Mouse (Mus musculus): ENCODE results near the gene St3gal3.

The St3gal3 gene

DNA sequence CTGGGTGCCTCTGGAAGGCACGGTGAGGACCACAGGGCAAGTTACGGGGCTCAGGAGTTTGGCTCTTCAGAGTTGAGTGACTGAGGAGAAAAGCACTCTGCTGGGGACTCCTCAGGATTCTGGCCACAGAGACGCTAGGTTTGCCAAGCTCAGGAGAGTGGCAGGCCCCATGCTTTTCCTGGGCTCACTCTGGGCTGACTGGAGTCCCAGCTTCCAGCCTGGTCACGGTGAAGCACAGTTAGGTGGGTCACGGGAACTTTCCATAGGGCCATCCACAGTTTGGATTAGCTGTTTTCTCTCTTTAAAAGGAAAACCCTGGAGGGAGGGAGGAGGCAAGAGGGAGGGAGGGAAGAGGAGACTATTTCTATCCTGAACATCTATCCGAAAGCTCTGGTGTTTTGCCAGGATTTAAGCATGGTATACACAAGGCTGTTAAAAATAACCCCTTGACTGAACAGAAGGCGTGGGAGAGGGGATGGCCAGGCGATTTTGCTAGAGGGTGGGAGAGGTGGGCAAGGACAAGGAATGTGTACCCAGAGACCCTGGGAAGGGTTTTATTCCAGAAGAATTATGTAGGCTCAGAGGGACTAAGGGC lies 149.6 kb downstream of the St3gal3 start:
- no peak for DNase-seq (ENCODE audit: low spot score)

DNA sequence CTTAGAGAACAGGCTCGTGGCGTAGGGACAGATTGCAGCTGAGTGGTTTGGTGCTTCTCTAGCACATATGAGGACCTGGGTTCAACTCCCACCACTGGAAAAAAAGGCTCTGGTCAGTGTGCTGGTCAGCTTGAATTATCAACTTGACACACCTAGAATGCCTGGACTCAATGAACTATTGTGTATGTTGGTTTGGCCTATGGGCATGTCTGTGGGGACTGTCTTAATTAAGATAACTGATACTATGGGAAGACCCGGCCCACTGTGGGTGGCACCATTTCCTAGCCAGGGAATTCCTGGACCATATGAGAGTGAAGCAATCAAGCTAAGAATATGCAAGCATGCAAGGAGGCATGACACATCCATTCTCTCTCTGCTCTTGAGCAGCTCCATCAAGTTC lies 150.5 kb downstream of the St3gal3 start:
- no peak for DNase-seq (ENCODE audit: low spot score)

DNA sequence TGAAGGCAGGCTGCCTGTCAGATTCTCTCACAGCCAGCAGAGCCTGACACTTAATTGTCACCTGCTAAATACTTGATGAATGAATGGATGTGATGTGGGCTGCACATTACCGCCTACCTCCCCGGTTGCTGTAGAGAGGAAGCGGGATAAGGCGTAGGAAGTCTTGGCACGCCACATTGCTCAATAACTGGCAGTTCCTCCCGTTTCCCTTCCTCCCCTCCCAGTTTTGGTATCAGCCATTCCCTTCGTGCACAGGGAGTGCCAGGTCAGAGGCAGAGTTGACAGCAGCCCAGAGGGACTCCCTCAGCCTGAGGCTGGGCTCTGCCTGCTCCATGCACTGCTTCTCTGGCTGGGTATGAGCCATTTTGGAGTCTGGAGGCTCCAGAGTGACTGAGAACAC lies 152.0 kb downstream of the St3gal3 start:
- DNase-seq (ENCODE audit: low spot score), result no peak

DNA sequence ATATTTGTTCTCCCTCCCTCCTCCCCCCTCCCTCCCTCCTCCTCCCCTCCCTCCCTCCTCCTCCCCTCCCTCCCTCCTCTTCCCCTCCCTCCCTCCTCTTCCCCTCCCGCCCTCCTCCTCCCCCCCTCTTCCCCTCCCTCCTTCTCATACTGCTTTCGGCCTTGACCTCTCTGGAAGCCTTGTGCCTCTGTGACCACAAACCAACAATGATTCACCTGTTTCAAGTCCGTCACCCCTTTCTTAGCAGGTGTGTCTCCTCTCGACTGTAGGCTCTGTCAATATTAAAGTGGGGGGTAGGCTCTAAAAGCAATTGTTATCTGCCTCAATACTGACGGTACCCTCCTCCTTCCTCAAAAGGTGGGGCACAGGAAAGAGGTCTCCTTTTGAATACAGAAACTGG lies 153.2 kb downstream of the St3gal3 start:
- DNase-seq (ENCODE audit: low spot score), result no peak

DNA sequence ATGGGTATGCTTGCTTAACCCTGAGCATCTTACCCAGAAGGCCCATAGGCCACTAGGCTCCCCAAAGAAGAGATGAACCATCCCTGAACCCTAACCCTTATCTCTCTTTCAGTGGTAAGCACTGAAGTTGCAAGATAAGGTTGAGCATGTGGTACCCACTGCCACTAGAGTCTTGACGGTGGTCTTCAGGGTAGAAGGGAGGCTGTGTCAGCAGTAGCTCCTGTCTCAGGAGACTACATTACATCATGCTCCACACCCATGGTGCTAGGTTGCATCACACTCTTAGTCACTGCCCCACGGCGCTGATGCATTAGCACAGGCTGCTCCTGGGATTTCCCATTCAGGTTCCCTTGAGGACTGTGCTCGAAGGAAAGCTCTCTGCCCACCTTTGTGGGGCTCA lies 154.6 kb downstream of the St3gal3 start:
- DNase-seq (ENCODE audit: low spot score), result no peak

DNA sequence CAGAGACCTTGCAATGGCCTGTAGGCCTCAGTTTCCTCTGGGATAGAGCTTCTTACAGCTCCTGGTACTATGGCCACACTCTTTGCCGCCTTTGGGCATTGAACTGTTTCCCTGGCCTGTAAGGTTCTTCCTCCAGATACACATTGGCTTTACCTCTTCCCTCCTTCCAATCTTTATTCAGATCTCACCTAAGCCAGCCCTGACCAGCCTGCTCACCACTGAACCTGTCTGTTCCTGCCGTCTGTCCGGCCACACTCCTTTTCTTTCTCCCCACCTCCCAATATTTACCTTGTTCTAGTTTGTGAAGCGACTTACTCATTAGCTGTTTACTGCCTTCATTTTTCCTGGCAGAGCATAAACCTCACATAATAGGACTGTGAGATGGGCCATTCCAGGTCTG lies 155.5 kb downstream of the St3gal3 start:
- DNase-seq (ENCODE audit: low spot score), result no peak

DNA sequence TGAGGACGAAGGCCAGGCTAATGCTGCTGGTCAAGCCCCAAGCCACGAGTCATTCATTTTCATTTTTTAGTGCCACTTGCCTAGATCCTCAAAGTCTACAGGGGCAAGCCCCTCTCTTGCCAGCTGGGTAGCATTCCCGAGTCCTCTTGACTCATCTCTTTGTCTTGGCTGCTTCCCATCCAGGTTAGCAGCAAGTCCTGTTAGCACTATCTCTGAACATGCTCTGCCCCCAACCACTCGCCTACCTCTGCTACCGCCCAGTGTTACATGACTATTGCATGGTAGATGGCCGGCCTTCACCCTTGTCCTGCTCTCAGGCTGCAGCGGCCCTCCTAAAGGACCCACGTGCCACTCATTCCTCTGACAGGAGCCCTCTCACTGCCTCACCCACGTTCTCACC lies 156.4 kb downstream of the St3gal3 start:
- no peak for DNase-seq (ENCODE audit: low spot score)

DNA sequence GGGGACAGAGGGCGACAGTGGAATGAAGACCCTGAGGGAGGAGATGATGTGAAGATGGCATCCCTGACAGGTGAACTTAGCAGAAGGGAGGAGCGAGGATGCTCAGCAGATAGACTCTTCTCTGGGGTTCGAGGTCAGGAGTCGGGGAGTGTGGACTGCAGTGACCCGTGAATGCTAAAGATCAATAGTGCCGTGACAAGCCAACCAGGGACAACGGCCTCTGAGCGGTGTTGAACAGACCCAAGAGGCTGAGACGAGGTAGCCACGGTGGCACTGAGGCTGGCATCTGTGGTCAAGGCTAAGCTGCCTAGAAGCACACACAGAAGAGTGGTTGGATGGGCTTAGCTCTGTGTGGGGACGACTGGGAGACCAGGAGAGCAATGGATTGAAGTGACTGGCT lies 156.9 kb downstream of the St3gal3 start:
- no peak for DNase-seq (ENCODE audit: low spot score)

DNA sequence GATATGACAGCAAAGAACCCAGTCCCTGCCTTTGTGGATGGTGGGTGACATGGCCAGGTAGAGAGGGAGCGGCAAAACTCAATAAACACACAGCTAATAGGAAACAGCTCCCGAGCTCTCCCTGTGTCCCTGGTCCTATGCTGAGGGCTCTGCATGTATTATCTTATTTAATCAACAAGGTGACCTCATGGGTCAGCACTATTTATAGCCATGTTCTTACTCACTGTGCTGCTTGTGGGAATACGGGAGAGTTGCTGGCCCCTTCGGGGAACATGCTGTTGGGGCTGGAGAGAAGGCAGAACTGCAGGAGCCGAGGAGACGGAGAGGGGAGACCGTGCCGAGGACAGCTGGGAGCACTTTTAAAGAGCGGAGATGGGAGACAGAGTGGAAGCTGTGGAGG lies 157.3 kb downstream of the St3gal3 start:
- DNase-seq (ENCODE audit: low spot score), result no peak

DNA sequence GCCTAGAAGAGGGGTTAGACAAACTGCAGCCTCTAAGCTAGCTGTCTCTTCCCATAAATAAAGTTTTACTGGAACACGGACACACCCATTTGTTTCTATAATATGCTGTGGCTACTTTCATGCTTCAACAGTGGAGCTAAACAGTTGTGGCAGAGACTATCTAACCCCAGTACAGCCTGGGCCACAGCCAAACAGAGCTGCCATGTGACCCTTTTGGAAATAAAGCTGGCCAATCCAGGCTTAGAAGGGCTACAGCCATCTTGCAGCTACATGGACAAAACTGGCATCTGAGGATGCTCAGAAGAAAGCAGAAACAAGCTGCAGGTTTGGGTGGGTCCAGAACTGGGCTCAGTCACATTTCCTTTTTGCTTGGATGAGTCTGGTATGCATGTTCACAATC lies 158.9 kb downstream of the St3gal3 start:
- DNase-seq (ENCODE audit: low spot score), result no peak

DNA sequence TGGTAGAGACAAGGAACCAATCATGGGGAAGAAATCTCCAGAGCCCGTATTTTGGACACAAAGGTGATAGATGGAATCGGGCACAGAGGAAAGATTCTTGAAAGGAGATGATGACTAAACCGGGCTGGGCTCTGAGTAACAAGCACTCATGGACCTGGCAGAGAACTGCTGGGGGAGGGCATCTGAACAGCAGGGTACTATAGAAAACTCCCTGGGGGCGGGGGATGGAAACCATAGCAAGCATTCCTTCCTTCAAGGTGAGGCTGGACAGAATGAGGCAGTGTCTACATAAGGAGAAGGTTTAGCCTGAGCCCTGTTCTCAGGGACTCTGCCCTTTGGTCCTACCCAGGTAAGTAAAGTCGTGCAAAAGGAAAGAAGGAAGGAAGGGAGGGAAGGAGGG lies 160.0 kb downstream of the St3gal3 start:
- DNase-seq (ENCODE audit: low spot score), result no peak

DNA sequence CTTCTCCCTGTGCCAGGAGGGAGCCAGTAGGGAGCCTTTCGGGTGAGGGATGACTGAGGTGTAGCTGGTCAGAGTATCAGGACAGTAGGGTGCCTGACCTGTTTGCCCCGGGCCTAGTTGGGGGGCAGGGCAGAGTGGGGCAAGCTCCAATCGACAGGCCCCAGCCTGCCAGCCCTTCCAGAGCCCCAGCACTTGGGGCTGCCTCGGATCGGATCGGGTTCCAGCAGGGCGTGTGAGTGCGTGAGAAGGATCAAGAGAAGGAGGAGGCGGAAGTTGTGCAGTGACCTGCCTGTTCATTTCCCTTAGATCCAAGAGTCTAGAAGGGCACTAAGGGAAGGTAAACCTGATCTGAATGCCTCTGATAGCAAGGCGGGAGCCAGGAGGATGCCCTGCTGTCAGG lies 161.7 kb downstream of the St3gal3 start:
- DNase-seq (ENCODE audit: low spot score), result no peak

DNA sequence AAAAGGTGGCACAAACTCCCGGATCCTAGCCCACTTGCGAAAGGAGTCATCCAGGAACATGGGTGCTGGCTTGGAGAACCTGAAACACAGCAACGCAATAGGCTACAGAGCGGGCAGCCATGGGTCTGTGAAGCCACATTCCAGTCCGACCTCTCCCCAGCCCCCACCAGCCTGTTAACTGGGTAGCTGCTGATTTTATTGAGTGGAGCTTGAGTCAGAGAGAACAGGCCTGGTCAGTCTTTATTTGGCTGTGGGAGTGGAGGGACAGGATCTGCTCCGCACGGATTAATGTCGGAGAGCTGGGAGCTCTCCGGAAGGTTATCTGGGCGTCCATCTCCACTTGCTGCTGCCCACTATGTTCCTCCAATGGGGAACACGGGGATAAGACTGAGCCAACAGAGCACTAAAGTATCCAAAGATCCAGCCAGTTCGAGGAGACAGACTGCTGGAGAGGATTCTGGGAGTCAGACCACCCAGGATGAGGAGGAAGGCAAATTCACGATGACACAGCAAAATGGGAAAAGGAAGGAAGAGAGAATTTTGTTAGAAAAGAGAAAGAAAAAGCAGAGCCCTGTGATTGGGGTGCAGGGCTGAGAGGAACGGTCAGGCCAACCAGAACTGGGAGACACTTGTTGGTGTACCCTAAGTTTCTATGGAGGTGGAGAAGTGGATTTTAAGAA lies 170.2 kb downstream of the St3gal3 start:
- no peak for DNase-seq (ENCODE audit: low spot score)

DNA sequence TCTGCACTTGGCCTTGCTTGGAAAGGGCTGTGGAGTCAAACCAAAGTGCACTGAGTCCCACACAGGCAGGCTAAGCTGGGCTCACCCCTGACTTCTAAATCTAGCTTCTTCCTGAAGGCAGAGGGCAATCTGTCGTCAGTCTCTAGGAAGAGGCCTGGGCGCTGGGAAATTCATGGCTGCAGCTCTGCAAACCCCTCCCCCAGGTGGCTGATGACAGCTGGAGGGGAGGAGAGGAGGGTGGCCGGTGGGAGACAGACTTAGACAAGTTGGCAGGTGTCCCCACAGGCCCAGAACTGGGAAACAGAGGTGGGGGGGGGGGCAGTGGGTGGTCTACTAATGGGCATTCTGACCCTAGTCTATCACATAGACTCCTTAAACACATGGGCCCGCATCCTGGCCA lies 177.2 kb downstream of the St3gal3 start:
- no peak for DNase-seq (ENCODE audit: low spot score)

DNA sequence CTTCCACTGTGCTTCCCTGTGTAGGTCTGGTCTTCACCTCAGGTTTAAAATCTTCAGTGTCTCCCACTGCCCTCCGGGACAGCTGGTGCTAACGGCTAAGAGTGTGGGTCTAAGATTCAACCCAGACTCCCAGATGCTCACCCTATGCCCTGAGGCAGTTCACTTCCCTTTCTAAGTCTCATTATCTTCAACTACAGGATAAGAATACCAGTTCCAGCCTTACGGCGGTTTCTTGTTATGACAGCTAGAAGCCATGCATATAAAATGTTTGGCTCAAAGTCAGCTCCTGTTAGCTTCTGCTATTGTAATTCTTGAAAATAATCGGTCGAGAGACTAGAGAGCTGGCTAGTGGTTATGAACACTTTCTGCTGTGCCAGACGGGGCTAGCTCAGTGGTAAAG lies 187.2 kb downstream of the St3gal3 start:
- no peak for DNase-seq (ENCODE audit: low spot score)

DNA sequence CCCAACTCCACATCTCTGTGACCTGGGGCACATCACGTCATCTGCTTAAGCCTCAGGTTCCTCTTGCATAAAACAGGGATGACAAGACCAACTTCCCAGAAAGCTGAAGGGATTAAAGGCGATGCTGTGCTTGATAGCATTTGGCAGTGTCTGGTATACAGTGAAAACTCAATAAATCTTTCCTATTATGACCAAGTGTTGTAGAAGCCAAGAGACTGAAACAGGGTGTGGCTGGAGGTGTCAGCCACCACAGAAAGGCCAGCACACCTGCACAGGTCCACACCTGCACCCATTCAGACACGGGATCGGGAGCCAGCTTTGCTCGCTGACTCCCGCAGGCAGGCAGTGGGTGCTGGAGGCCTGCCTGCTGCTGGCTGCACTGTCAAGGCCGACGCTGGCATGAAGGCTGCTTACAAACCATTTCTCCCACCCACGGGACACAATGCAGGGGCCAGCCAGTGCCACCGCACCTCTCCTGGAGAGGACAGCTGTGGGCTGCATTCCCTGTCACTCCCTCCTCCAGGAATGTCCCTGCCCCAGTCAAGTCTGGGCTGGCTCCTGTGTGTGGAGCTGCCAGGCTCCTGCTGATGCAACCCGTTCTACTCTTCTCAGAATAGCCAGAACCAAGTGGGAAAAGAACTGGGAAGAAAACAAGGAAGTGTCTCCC lies 187.9 kb downstream of the St3gal3 start:
- DNase-seq (ENCODE audit: low spot score), result no peak

DNA sequence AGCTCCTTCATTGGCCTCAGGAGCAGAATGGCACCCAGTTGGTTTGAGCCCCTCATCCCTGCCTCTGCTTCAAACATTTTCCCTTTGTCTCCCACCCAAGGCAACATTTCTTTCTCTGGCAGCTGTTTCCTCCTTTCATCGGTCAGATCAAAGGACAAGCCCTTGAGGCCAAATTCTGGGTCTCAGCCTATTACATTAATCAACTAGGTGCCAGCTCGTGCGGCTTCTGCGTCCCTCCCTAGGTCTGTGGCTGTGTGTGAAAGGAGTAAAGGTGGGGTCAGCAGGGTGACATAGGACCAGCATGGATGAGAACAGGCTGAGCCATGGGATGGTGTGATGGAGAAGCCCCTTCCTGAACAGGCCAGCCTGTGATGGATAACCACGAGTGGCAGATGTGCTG lies 191.4 kb downstream of the St3gal3 start:
- DNase-seq (ENCODE audit: low spot score), result no peak

DNA sequence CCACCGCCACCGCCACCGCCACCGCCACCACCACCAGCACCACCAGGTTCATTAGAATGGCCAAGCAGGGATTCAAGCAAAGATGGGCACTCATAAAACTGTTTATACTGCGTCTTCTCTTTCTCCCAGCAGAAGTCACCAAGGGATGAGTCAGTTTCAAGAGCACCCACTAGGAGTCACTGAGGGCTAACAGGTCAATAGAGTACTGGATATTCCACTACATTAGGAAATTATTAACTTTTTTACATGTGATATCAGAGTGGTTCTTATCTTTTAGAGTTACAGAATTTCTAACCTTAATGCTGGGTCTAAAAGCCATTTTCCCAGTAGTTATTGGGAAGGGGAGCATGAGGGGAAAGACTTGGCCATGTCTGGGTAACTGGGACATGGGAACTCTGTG lies 197.8 kb downstream of the St3gal3 start:
- no peak for DNase-seq (ENCODE audit: low spot score)

DNA sequence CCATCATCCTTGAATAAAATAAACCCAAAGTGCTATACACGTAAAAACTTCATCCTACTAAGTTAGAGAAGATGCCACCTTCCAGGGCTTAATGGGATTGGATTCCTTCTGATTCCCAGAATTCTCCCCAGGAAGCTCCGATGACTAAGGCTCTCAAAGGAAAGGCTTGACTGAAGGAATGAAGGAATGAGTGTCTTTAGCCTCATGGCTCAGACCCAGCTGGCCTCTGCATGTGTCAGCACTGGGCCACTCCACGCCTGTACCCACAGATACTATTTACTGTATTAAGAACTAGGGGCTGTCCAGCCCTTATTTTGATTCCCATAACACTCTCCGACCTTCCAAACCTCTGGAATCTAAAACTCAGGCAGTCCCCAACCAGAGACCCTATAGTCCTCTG lies 200.6 kb downstream of the St3gal3 start:
- no peak for DNase-seq (ENCODE audit: low spot score)

DNA sequence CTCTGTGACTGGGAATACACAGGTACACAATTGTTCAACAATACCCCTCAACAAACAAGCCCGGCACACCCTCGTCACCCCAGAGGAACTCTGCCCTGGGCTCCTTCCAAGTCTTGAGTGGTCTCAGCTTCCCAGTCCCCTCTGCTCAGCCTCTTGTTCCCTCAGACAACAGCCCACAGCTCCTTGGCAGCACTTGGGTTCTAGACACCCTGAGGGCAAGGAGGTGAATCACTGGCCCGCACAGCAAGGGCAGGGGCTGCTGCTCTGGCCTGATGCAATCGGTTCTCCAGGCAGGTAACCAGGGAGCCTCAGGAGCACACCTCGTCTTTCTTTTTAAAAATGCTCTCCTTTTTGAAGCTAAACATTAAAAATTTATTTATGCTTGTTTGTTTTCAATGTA lies 201.5 kb downstream of the St3gal3 start:
- DNase-seq (ENCODE audit: low spot score), result no peak

DNA sequence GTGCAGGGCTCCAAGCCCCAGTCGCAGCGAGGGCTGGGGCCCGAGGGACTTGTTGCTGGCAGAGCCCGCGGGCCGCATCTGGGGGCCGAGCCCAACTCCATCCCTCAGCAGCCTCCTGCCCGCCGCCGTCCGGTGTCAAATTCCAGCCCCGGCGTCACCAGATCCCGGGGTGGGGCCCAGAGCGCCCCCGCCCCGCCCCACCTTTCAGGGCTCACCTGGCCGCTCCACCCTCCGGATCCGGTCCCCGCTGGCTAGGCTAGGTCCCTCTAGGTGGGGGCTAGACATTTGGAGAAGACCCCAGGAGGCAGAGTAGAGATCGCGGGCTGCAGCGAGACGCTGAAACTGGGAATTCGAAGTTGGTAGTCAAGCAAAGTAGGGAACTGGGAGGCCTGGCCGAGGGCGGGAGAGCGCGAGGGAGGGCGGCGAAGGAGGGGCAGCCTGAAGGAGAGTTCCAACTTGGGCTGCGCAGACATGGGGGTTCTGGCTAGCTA lies 205.3 kb downstream of the St3gal3 start, which contains the start of gene Artn:
Gene Artn, minus strand, starts transcription at position 373 of the 491 bp plus-strand sequence.
- no peak for DNase-seq (ENCODE audit: low spot score)

DNA sequence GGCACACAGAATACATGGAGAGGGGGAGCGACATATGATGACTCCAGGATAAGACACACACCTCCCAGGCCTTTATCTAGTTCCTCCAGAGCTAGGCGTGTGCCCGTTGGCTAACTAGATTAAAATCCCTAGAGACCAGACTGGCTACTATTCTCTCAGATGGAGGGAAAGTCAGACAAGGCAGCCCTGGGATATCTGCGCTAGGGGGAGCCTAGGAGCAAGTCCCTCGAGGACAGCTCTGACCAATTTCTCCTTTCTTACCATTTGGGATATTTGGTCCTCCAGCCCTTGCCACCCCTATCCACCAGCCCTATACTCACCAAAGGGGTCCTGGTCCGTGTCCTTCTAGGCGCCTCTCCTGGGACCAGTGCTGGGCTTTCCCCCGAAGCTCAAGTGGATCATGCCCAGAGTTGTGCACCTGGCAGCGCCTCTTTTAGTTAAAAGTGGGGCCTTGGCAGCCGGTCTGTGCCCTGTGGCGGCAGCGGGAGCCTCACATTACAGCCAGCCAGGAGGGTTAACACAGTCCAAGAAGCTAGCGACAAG lies 205.9 kb downstream of the St3gal3 start:
- no peak for DNase-seq (ENCODE audit: low spot score)

DNA sequence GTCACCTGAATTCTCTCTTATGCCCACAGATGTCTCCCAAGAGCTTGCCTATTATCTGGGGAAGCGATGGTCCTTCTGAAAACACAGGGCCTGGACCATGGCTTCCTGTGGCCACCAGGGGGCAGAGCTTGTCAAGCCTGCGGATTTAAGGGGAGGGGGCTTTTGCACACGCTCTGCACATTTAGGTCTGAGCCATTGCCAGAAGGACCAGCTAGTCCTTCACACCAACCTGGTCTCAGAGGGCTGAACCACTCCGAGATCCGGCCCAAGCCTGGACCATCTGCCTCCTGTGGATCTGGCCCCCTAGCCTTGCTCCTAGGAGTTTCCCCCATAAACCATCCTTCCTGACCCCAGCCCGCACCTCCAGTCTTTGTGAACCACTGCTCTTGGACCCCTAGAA lies 206.5 kb downstream of the St3gal3 start:
- DNase-seq (ENCODE audit: low spot score), result no peak

All from ovary, postnatal 14 days (tissue).